Mouse (Mus musculus) hindbrain, embryonic 14.5 days (tissue): ENCODE results near the gene Ikzf3. TPM values are rescaled to one million over a fixed set of nuclear protein-coding genes. Genes with fewer than 3 reads are reported as not detected.

Source experiments
- ATAC-seq: fragments of 200-750 bp; cut with Nextera tagmentation; 2 replicates; pipeline ENCODE4 v1.8.0; 2017; ENCODE audit warnings: moderate number of reproducible peaks, mild to moderate bottlenecking, moderate TSS enrichment, moderate library complexity; ENCODE audit not compliant: low FRiP score
- DNase-seq: peaks from one replicate; pipeline ENCODE4 v3.0.0-alpha.2; 2015; ENCODE audit warnings: low spot score
- H3K27ac ChIP-seq: fragments of 300-500 bp; sonication (generic); 2 replicates; pipeline ENCODE4 v1.5.1; 2014; ENCODE audit warnings: mild to moderate bottlenecking, moderate library complexity
- H3K27me3 ChIP-seq: fragments of 300-500 bp; sonication (generic); 2 replicates; pipeline ENCODE4 v1.6.1; 2014; ENCODE audit warnings: mild to moderate bottlenecking, low read length, mixed read lengths; ENCODE audit not compliant: control insufficient read depth, insufficient read depth
- H3K36me3 ChIP-seq: fragments of 300-500 bp; sonication (generic); replicated peaks from 2 replicates; pipeline ENCODE4 v1.6.1; 2014; ENCODE audit not compliant: control insufficient read depth, insufficient read depth
- H3K4me1 ChIP-seq: fragments of 300-500 bp; sonication (generic); replicated peaks from 2 replicates; pipeline ENCODE4 v1.6.1; 2014; ENCODE audit warnings: antibody characterized with exemption, low read length, mixed read lengths; ENCODE audit not compliant: control insufficient read depth, insufficient read depth
- H3K4me2 ChIP-seq: fragments of 300-500 bp; sonication (generic); replicated peaks from 2 replicates; pipeline ENCODE4 v1.6.1; 2014; ENCODE audit warnings: mild to moderate bottlenecking, moderate library complexity
- H3K4me3 ChIP-seq: fragments of 300-500 bp; sonication (generic); replicated peaks from 2 replicates; pipeline ENCODE4 v1.5.1; 2014; ENCODE audit warnings: mild to moderate bottlenecking, low read length
- H3K9ac ChIP-seq: fragments of 300-500 bp; sonication (generic); 2 replicates; pipeline ENCODE4 v1.6.1; 2014
- H3K9me3 ChIP-seq: fragments of 300-500 bp; sonication (generic); 2 replicates; pipeline ENCODE4 v1.6.1; 2016; ENCODE audit warnings: low read length; ENCODE audit not compliant: control insufficient read depth
- WGBS: fragments of 180-500 bp; shearing (Covaris S2); extraction: QIAGEN DNeasy Blood & Tissue Kit; methylation state at CpG from one replicate; pipeline ENCODE4 v1.1.7; 2014; 5-methylcytosine and 5-hydroxymethylcytosine counted together
- polyA plus RNA-seq: library from polyadenylated mRNA; unstranded; fragments of >200 nt; fragmentation: Nextera tagmentation; extraction: Ambion mirVana; gene quantifications from 2 replicates; pipeline ENCODE4 v1.2.1, GENCODE M21; 2014

The Ikzf3 gene
- polyA plus RNA-seq, 1 experiment from 2014 or later: 0.24 TPM

DNA sequence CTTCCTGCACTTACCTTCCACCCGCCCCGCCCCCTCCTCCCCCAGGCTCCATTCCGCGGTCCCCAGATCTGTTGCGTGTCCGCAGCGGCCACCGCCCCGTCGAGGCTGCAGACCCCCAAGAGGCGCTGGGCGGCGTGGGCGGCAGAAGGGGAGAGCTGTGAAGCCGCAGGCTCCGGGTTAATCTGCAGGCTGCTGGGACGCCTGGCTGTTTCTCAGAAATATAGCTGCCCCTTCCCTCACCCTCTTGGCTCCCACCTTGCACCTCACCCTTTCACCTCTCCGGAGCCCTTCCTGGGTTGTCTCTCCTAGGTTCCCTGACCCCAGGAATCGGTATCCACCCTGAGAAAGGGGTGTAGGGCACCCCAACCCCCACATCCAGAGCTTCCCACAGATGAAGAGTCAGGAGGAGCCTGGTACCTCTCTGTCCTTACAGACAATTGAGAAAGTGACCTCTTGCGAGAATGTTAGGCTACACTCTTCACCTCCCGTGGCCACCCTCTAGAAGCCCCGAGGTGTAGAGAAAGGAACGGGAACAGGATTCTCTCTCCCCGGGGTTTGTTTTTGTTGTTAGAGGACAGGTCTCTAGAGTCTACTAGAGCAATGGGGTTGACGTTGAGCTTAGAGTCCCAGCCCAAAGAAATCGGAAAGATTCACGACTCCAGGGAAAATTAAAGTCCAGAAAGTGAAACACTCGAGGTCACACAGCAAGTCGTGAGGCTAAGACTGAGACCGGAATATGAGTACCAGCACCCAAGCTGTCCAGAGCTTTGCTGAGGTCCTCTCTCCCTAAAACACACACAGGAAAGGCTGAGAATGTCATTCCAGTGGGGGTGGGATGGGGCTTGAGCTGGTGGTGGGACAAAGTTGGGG lies 87.5 kb downstream of the Ikzf3 start:
- no peak overlapping the region for H3K27ac ChIP-seq
- peak overlapping the region; percentile 46 for H3K4me3 ChIP-seq
- peaks cover 28% of the 10 kb centered on the region for H3K27me3 ChIP-seq
- no peaks in the 10 kb centered on the region for H3K36me3 ChIP-seq
- 4% methylated on average over 30 of the region's 30 CpGs for WGBS
- peaks cover 7% of the 10 kb centered on the region for H3K4me1 ChIP-seq
- H3K4me2 ChIP-seq: peak overlapping the region; percentile 70
- no peaks in the 10 kb centered on the region for H3K9me3 ChIP-seq
- ATAC-seq: peak; percentile 7; the same call in 1 of the 2 replicates
- no peak for DNase-seq
- peak overlapping the region; percentile 66 for H3K9ac ChIP-seq

DNA sequence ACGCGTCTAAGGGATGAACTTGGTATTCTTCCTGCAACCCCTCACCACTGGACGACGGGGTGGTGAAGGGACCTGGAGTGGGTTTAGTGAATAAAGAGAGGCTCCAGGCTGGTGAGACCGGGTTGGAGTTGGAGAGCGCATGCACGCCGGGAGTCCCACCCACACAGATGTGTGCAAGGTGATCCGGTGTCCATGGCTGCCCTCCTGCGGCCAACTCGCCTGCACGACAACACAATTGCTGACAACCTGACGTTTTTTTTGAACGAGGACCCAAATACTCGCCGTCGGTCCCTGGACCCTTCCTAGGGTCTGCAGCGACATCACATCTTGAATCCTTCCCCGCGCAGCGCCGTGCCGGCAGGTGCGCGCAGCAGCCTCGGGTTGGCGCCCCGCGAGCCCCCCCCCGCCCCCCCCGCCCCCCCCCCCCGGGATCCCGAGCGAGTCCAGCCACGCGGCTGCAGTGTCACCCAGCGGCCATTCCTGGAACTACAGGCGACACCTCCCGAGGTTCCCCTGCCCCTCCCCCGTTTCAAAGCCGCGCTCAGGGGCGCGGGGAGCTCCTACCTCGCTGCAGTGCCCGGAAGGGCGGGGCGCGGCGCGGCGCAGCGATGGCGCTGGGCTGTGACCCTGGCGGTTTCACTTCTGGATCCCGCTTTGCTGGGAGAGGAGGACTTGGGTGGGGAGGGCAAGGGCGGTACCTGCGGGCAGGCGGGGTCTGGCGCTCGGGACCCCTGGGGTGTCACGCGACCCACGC lies 88.3 kb downstream of the Ikzf3 start:
- Histone ChIP-seq H3K9ac (peak overlapping the region; percentile 66), H3K4me2 (peak overlapping the region; percentile 70), H3K4me3 (peak overlapping the region; percentile 46), H3K27me3 (peaks cover 28% of the 10 kb centered on the region), H3K27ac (peak overlapping the region; percentile 80), H3K4me1 (peaks cover 7% of the 10 kb centered on the region), H3K9me3 (no peaks in the 10 kb centered on the region), H3K36me3 (no peaks in the 10 kb centered on the region)
- ATAC-seq (peak; percentile 79), DNase-seq (peak; percentile 91)
- WGBS: under 1% methylated on average over 50 of the region's 64 CpGs

DNA sequence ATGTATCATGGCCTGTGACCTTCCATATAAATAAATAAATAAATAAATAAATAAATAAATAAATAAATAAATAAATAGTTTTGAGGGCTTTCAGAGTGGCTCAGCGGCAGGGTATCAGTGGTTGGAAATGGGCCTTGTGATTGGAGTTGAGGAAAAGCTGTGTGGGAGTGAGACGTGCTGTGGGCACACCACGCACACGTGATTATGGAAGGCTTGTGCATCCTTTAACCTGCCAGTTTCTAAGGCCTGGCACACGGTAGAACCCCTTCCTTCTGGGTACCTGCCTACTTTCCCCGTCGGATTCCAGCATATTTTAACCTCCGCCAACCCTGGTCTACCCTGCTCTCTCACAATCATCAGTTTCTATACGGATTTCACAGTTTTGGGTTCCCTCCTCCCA lies 88.9 kb downstream of the Ikzf3 start:
- peaks cover 28% of the 10 kb centered on the region for H3K27me3 ChIP-seq

DNA sequence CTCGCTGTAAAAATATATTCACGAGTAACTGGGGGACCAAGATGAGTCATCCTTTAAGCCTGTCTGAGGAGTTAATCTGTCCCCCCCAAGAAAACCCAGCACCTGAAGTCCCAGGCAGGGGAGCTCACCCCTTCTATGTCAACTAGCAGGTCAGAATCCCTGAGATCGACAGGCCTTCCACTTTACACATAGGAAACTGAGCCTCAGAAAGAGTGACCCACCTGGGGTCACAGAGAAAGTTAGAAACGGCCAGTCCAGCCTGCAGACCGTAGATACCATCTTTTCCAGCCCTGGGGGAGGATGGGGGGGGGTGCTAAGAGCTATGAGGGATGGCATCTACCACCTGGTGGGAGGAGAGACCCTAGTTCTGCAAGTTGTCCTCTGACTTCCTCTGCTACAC lies 89.3 kb downstream of the Ikzf3 start:
- no peaks in the 10 kb centered on the region for H3K9me3 ChIP-seq
- WGBS: 79% methylated on average over 5 of the region's 5 CpGs
- ATAC-seq (0 out of 2 replicates have a peak, but pooled peaks have one; percentile 5), DNase-seq (no peak)
- peaks cover 7% of the 10 kb centered on the region for H3K4me1 ChIP-seq
- H3K4me2 ChIP-seq: peak overlapping the region; percentile 70; the same call in 1 of the 2 replicates
- no peak overlapping the region for H3K4me3 ChIP-seq
- H3K9ac ChIP-seq: no peak overlapping the region
- H3K36me3 ChIP-seq: no peaks in the 10 kb centered on the region
- H3K27ac ChIP-seq: no peak overlapping the region
- peaks cover 28% of the 10 kb centered on the region for H3K27me3 ChIP-seq

More for the DNA sequence above, 88.9 kb downstream of the Ikzf3 start:
- Histone ChIP-seq H3K9ac (peak overlapping the region; percentile 66), H3K4me1 (peaks cover 7% of the 10 kb centered on the region), H3K4me3 (peak overlapping the region; percentile 46), H3K27ac (peak overlapping the region; percentile 80), H3K4me2 (peak overlapping the region; percentile 70), H3K36me3 (no peaks in the 10 kb centered on the region), H3K9me3 (no peaks in the 10 kb centered on the region)
- DNase-seq (no peak), ATAC-seq (peak; percentile 18)
- WGBS: 20% methylated on average over 9 of the region's 9 CpGs

DNA sequence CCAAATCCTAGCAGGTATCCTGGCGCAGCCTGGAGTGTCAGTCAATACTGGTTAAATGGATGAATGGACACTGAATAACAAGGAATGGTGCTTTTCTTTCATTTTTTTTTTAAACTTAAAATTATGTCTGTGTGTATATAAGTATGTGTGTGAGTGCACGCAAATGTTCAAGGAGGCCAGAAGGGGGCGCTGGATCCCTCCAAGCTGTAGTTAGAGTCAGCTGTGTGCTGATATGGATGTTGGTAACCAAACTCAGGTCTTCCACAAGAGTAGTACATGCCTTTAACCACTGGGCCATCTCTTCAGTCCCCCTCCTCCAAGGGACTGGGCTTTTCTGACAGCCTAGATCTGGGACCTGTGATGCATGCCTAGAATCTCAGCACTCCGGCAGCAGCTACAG lies 90.3 kb downstream of the Ikzf3 start:
- Histone ChIP-seq H3K36me3 (no peaks in the 10 kb centered on the region), H3K4me2 (no peak overlapping the region), H3K9ac (no peak overlapping the region), H3K9me3 (no peaks in the 10 kb centered on the region), H3K27ac (no peak overlapping the region), H3K4me1 (peaks cover 7% of the 10 kb centered on the region), H3K27me3 (peaks cover 26% of the 10 kb centered on the region), H3K4me3 (no peak overlapping the region)
- WGBS: 85% methylated on average over 4 of the region's 4 CpGs
- no peak for DNase-seq
- no peak for ATAC-seq

DNA sequence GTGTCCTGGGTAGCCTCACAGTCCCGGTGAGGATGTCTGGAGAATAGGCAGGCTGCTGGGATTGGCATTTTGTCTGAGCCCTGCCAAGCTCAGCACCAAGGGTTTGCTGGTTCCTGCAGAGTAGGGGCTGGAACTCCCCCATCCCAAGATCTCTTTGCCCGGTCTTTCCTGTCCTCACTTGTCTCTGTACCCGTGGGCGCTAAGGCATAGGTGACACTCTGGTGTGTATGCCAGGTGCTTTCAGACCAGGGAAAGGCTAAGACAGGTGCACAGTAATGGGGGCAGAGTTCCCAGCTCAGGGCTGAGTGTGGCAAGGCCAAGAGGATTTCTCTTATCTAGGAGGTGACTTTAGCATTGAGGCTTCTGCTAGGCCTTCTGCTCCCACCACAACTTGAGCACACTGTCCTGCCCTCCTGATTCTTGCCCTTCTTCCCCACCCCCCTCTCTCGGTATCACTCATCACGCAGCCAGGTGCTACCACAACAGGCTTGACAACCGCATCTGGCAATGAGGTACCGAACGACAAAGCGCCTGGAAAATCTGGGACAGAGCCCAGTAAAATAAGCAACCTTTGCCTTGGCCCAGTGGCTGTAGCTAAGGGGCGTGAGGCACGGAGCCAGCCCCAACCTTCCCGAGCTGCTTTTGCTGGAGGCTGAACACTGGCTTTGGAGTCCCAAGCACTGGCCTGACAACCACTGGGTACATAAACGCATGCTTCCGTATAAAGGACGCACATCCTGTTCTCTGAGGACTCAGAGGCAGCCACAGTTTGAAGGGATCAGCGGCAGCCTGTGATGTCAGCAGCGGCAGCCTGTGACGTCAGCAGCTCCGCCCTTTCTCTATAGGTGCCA lies 95.7 kb downstream of the Ikzf3 start:
- Histone ChIP-seq H3K4me3 (no peak overlapping the region), H3K4me1 (no peaks in the 10 kb centered on the region; the same call in 1 of the 2 replicates), H3K27me3 (peaks cover 40% of the 10 kb centered on the region), H3K9ac (no peak overlapping the region), H3K9me3 (no peaks in the 10 kb centered on the region), H3K4me2 (no peak overlapping the region), H3K27ac (no peak overlapping the region), H3K36me3 (no peaks in the 10 kb centered on the region)
- WGBS: 86% methylated on average over 20 of the region's 20 CpGs
- DNase-seq: no peak
- ATAC-seq: no peak

DNA sequence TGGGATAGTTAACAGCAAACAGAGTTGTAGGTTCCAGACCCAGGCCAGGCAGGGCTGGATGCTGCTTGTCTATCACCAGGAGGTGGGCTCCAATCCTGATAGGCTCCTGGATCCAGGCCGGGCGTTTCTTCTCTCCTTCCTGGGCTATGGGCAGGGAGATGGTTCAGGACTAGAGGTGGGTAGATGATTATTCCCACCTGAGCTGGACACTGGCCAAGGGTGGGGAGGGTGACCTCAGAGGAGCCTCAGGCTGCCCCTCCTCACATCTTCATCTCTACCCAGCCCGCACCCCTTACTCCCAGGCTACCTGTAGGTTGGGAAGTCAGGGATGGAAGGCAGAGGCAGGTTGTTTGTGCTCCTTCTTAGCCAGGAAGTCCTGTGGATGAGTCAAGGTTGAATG lies 96.4 kb downstream of the Ikzf3 start:
- H3K9ac ChIP-seq: no peak overlapping the region

DNA sequence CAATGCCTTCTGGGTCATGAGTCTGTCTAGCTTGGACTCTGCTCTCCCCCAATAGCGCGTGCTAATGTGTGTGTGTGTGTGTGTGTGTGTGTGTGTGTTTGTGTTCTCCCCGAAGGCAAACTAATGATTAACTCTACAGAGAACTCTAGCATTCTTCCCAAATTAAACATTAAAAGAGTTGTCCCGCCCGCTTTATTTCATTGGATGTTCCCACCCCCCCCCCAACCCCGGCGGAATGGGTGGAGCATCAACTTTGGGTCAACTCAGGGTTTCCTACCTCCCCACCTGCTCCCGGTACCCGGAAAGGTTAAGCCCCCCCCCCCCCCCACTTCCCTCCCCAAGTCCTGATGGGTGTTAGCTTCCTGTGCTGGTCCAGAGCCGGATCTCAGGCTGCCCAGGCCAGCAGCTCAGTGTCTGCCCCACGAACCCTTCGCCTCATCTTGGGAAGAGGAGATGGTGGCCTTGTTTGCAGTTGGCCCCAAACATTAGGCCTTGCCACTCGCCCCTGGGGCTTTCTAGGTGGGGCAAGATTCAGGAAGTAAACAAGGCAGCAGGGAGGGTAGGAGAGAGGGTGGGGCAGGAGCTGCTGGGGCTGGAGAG lies 97.5 kb downstream of the Ikzf3 start:
- no peak for DNase-seq
- no peaks in the 10 kb centered on the region; the same call in 1 of the 2 replicates for H3K4me1 ChIP-seq
- 41% methylated on average over 13 of the region's 13 CpGs for WGBS
- H3K9me3 ChIP-seq: no peaks in the 10 kb centered on the region
- no peak overlapping the region for H3K27ac ChIP-seq
- no peak overlapping the region for H3K4me2 ChIP-seq
- H3K36me3 ChIP-seq: no peaks in the 10 kb centered on the region
- H3K4me3 ChIP-seq: no peak overlapping the region
- peaks cover 41% of the 10 kb centered on the region for H3K27me3 ChIP-seq
- no peak overlapping the region for H3K9ac ChIP-seq
- no peak for ATAC-seq

More for the DNA sequence above, 96.4 kb downstream of the Ikzf3 start:
- Histone ChIP-seq H3K9me3 (no peaks in the 10 kb centered on the region), H3K27ac (no peak overlapping the region), H3K36me3 (no peaks in the 10 kb centered on the region), H3K4me2 (no peak overlapping the region), H3K4me1 (no peaks in the 10 kb centered on the region; the same call in 1 of the 2 replicates), H3K27me3 (peaks cover 41% of the 10 kb centered on the region), H3K4me3 (no peak overlapping the region)
- DNase-seq (no peak), ATAC-seq (no peak)
- WGBS: 86% methylated on average over 3 of the region's 3 CpGs
